8 mouse cellular contexts compared by ENCODE assay signal in genomic region chrX:146962914-146963547, GRCm38 (mm10). TPM values are rescaled to one million over a fixed set of nuclear protein-coding genes. Genes with fewer than 3 reads are reported as not detected.
A peak's percentile ranks its signal among the peaks of the same experiment; 100 is the strongest.
DNase-seq lines count a peak whose midpoint lies in the region; ATAC-seq and TF ChIP-seq lines count a peak whose summit lies in the region.

No protein-coding gene starts in this region.

- H3K4me2 ChIP-seq in kidney, embryonic 16.5 days (replicated peaks; ENCODE audit: low read depth, low read length), result peak overlapping the region; percentile 51
- peak overlapping the region; percentile 69 for H3K4me2 ChIP-seq in hindbrain, embryonic 11.5 days (replicated peaks; ENCODE audit: low read depth, low read length)
- H3K4me2 ChIP-seq in midbrain, embryonic 11.5 days, result peak overlapping the region; percentile 59

- H3K9me3 ChIP-seq in kidney, embryonic 16.5 days (ENCODE audit: low read length), result no peaks in the 10 kb centered on the region
- no peaks in the 10 kb centered on the region for H3K9me3 ChIP-seq in hindbrain, embryonic 11.5 days (ENCODE audit: control insufficient read depth, low read length)
- H3K9me3 ChIP-seq in midbrain, embryonic 11.5 days (ENCODE audit: control insufficient read depth, low read length), result no peaks in the 10 kb centered on the region

- ATAC-seq in kidney, embryonic 16.5 days (ENCODE audit: low FRiP score, low TSS enrichment), result no peak; the same call in 1 of the 2 replicates
- peak; percentile 61 for ATAC-seq in hindbrain, embryonic 11.5 days (ENCODE audit: low FRiP score)
- ATAC-seq in midbrain, embryonic 11.5 days (ENCODE audit: low FRiP score), result peak; percentile 67

- H3K27ac ChIP-seq in kidney, embryonic 16.5 days (ENCODE audit: low read length), result no peak overlapping the region
- no peak overlapping the region for H3K27ac ChIP-seq in kidney, adult 2 months (ENCODE audit: insufficient read depth, low read depth, low read length)
- H3K27ac ChIP-seq in cortical plate, adult 2 months (ENCODE audit: insufficient read depth, low read length), result no peak overlapping the region
- H3K27ac ChIP-seq in hindbrain, embryonic 11.5 days (ENCODE audit: low read depth, low read length), result no peak overlapping the region
- no peak overlapping the region for H3K27ac ChIP-seq in midbrain, embryonic 11.5 days (ENCODE audit: low read depth, low read length)

- no peak overlapping the region for H3K9ac ChIP-seq in kidney, embryonic 16.5 days (replicated peaks; ENCODE audit: low read length)
- H3K9ac ChIP-seq in hindbrain, embryonic 11.5 days (ENCODE audit: low read depth, low read length), result no peak overlapping the region
- H3K9ac ChIP-seq in midbrain, embryonic 11.5 days (ENCODE audit: low read length), result no peak overlapping the region

- DNase-seq in kidney, adult 2 months, result no peak
- DNase-seq in hindbrain, embryonic 11.5 days (ENCODE audit: low spot score), result peak; percentile 48
- DNase-seq in midbrain, embryonic 11.5 days (ENCODE audit: low spot score, missing footprints), result peak; percentile 84
- DNase-seq in thymus, postnatal 0 days (ENCODE audit: low spot score), result no peak
- no peak for DNase-seq in heart, adult 8-10 months (ENCODE audit: low spot score)
- no peak for DNase-seq in thymus, postnatal 25 days

- no peak for TF ChIP-seq POLR2A in kidney, adult 2 months (IDR thresholded peaks at IDR 0.05; ENCODE audit: low read depth, low read length)
- no peak for TF ChIP-seq POLR2A in cortical plate, adult 2 months (IDR thresholded peaks at IDR 0.05; ENCODE audit: extremely low read depth, insufficient read depth, low read length)

- H3K36me3 ChIP-seq in kidney, embryonic 16.5 days (ENCODE audit: insufficient read depth, low read length), result no peaks in the 10 kb centered on the region
- no peaks in the 10 kb centered on the region for H3K36me3 ChIP-seq in kidney, adult 2 months (ENCODE audit: control insufficient read depth, insufficient read depth, low read length)
- no peaks in the 10 kb centered on the region for H3K36me3 ChIP-seq in hindbrain, embryonic 11.5 days (ENCODE audit: control insufficient read depth, insufficient read depth, low read length)
- no peaks in the 10 kb centered on the region for H3K36me3 ChIP-seq in midbrain, embryonic 11.5 days (ENCODE audit: control insufficient read depth, insufficient read depth, low read length)

- H3K27me3 ChIP-seq in kidney, embryonic 16.5 days (ENCODE audit: insufficient read depth, low read length), result peaks cover 47% of the 10 kb centered on the region
- H3K27me3 ChIP-seq in kidney, adult 2 months (replicated peaks; ENCODE audit: control insufficient read depth, insufficient read depth, low read length), result no peaks in the 10 kb centered on the region
- H3K27me3 ChIP-seq in hindbrain, embryonic 11.5 days (ENCODE audit: control insufficient read depth, insufficient read depth, low read length), result peaks cover 16% of the 10 kb centered on the region
- H3K27me3 ChIP-seq in midbrain, embryonic 11.5 days (ENCODE audit: control insufficient read depth, insufficient read depth, low read length), result peaks cover 16% of the 10 kb centered on the region

- 22% methylated on average over 37 of the region's 37 CpGs for WGBS in kidney, embryonic 16.5 days
- WGBS in kidney, adult 2 months, result 3% methylated on average over 35 of the region's 37 CpGs
- 21% methylated on average over 37 of the region's 37 CpGs for WGBS in hindbrain, embryonic 11.5 days
- whole genome bisulfite sequencing in midbrain, embryonic 11.5 days, result 19% methylated on average over 31 of the region's 37 CpGs

- peak overlapping the region; percentile 32 for H3K4me3 ChIP-seq in kidney, embryonic 16.5 days (ENCODE audit: low read length)
- no peak overlapping the region for H3K4me3 ChIP-seq in kidney, adult 2 months (ENCODE audit: insufficient read depth, low read depth, low read length)
- H3K4me3 ChIP-seq in cortical plate, adult 2 months (ENCODE audit: insufficient read depth, low read length), result peak overlapping the region; percentile 72
- peak overlapping the region; percentile 35 for H3K4me3 ChIP-seq in hindbrain, embryonic 11.5 days (ENCODE audit: low read depth, low read length)
- peak overlapping the region; percentile 32 for H3K4me3 ChIP-seq in midbrain, embryonic 11.5 days (ENCODE audit: low read depth, low read length)

- no peaks in the 10 kb centered on the region for H3K4me1 ChIP-seq in kidney, embryonic 16.5 days (ENCODE audit: insufficient read depth, low read length)
- H3K4me1 ChIP-seq in kidney, adult 2 months (ENCODE audit: control insufficient read depth, insufficient read depth, low read length), result no peaks in the 10 kb centered on the region
- no peaks in the 10 kb centered on the region for H3K4me1 ChIP-seq in cortical plate, adult 2 months (ENCODE audit: control insufficient read depth, insufficient read depth, low read length)
- no peaks in the 10 kb centered on the region for H3K4me1 ChIP-seq in hindbrain, embryonic 11.5 days (replicated peaks; ENCODE audit: control insufficient read depth, insufficient read depth, low read length)
- H3K4me1 ChIP-seq in midbrain, embryonic 11.5 days (ENCODE audit: control insufficient read depth, insufficient read depth, low read length), result no peaks in the 10 kb centered on the region

- no peak for TF ChIP-seq CTCF in kidney, adult 2 months (conservative IDR thresholded peaks at IDR 0.05; ENCODE audit: insufficient read depth, insufficient read length, low read depth, low read length)
- no peak for TF ChIP-seq CTCF in cortical plate, adult 2 months (IDR thresholded peaks at IDR 0.05; ENCODE audit: extremely low read depth, insufficient read depth, low read length)

RNA-seq across cellular contexts. Expression of gene Htr2c, which starts 0.7 kb away (rescaled TPM):
- polyA plus RNA-seq in kidney, embryonic 16.5 days (2015; fragmentation: Nextera tagmentation; extraction: Ambion mirVana), result not detected in 2 replicates
- polyA plus RNA-seq in kidney, adult 2 months (2012; rRNA removed), result not detected in 2 replicates
- polyA plus RNA-seq in cortical plate, adult 2 months (2012; rRNA removed), result 6.4 and 8.7 TPM in 2 replicates
- polyA plus RNA-seq in hindbrain, embryonic 11.5 days (2014; fragmentation: Nextera tagmentation; extraction: Ambion mirVana), result 3.9 and 4.4 TPM in 2 replicates
- polyA plus RNA-seq in midbrain, embryonic 11.5 days (2014; fragmentation: Nextera tagmentation; extraction: Ambion mirVana), result 0.26 and 0.56 TPM in 2 replicates
- 0.04 TPM in 1 of 2 replicates, not detected in the other for polyA plus RNA-seq in thymus, postnatal 0 days (2015; fragmentation: Nextera tagmentation; extraction: Ambion mirVana)
- not detected for total RNA-seq in heart, adult 8-10 months (2022)

Comparison
In these comparisons a context has a peak if more than half of its experiments do, and no peak if none do; other contexts are left out.
1. DNase-seq: peak in hindbrain, embryonic 11.5 days (single experiment) and midbrain, embryonic 11.5 days (single experiment); none in kidney, adult 2 months (single experiment), thymus, postnatal 0 days (single experiment), heart, adult 8-10 months (single experiment) and thymus, postnatal 25 days (single experiment).
2. Peak in every context shown above with its lines, with median percentiles within 50 percentile points of each other: H3K4me2 ChIP-seq.